Mouse (Mus musculus): Measurements from ENCODE around the gene Abhd17c.

Abhd17c gene

DNA sequence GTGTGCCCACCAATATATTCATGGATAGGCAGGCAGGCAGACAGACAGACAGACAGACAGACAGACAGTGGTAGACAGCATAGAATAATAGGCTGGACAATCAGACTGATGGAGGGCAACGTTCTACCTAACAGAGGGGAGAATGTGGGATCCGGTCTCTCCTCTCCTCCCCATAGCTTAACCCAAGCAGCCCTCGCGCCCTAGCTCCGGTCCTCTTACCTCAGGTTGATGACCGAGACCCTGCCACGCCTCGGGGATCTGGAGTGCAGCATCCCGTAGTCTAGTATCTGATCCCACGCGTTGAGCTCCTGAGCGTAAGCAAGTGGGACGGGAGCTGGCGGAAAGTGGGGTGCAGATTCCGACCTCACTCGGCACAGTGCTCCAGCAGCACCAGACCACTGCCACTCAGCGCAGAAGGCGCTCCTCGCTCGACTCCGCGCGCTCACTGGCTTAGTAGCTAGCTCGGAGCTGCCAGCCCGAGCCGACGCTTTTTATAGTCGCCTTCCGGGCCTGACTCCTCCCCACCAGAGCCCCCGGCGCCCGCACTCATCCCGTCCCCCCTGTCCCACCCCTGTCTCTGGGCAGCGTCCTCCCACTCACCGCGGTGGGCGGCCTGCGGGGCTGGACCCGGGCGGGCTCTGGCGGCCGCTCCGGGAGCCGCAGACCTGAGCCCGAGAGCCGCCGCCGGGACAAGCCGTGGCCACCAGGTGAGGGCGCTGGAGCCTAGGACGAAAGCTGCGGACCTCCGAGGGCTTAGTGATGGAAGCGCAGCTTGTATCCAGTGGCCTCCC lies 65.5 kb downstream of the Abhd17c start, which contains the start of gene Cemip:
TSS of gene Cemip (minus strand) at position 464 of the 791 bp plus-strand sequence.
- intact Hi-C loops (cut with DNase I): loop anchor here (5.0 to 10.0 kb wide), 2 partner anchors 154 to 359 kb away; no protein-coding TSS in a partner anchor

- intact Hi-C loops (cut with DNase I): loop anchor here (5.0 to 10.0 kb wide), 2 partner anchors 153 to 360 kb away; no protein-coding TSS in a partner anchor
These were observed 66.4 kb downstream of the Abhd17c start for GRCm38 (mm10) chr7:84085049-84085945.

DNA sequence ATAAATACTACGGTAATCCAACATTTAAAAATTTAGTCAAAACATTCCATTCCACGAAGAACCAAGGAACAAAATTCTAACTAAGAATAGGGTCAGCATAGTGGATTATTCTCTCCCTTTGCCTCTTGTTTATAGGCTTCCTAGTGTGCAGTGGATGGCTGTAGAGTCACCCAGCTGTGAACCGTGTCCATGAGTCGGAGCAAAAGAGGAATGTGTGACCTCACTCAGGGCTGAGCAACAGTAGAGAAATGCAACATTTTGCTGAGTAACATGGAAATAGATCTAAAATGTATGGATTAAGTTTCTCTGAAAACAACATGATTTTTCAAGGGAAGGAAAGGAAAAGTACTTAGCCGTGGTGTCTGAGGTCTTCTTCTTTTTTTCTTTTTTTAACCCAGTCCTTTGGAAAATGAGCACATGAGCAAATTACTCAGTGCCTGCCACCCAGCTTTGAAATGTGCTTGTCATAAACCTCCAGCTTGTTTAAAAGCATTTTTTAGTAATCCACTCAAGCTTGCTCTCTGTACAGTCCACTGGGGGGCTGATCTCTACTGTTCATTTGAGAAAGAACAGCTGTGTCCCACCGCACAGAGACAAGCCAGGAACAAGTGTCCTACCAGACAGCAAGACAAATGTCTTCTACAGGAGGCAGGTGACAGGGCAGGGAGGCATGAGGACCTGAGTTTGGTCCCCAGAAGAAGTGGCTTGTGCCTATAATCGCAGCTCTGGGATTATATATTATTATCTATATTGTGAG lies 74.3 kb downstream of the Abhd17c start:
- intact Hi-C loops (cut with DNase I): no loop called here

- intact Hi-C loops (cut with DNase I): no loop called here
These were observed 77.4 kb downstream of the Abhd17c start for GRCm38 (mm10) chr7:84074266-84074665.

DNA sequence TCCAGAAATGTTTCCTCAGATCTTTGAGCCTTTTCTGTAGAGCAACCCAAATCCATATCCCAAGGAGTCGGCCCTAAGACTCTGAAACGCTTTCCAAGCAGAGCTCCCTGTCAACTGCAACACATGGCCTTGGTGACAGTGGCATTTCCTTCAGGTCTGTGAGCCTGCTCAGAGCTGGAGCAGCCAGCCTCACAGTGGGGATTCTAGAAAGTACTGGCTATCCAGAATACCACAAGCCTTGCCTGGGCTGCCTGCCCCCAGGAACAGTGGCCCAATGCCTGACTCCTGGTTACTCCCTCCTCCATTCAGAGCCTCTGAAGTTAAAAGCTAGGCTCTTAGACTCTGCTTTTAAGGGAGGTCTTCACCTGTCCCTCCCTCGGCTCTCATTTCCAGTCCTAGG lies 77.8 kb downstream of the Abhd17c start:
- intact Hi-C loops (cut with DNase I): no loop called here

DNA sequence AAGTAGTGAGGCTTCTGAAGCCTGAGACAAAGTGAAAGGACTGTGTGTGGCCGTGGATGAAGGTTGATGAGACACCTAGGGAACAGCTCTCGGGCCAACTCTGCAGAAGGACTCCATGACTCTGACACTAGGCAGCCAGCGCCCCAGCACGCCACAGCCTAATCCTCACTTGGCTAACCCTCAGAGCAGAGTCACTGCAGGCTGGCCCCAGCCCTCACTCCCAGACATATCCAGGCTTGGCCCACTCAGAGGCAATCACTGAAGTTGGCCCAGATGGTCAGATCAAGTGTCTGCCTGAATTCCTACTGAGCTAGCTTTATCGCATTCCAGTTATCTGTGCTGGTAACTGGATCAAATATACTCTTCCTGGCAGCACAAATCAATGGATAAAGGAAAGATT lies 82.8 kb downstream of the Abhd17c start:
- intact Hi-C loops (cut with DNase I): no loop called here

DNA sequence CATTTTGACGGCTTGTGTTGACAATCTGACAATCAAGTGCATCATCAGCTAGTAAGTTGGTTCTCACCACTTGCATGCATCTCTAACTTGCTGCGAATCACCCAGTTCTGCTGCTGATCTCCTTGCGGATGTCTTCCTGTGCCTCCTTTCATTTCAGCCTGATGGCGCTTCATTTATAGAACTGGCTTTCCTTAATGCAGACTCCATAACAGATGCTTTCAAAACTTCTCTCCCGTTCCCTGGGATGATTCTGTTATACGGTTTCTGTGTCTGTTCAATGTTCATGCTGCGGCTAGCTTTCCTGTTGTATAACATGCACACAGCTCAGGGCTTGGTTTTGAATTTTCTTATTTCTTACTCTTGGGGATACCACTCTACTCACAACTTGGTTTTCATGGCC lies 91.9 kb downstream of the Abhd17c start:
- intact Hi-C loops (cut with DNase I): no loop called here

Measured in adrenal gland (tissue).